Mouse (Mus musculus) midbrain, postnatal 0 days (tissue): ENCODE results near the gene Tmed10. TPM values are rescaled to one million over a fixed set of nuclear protein-coding genes. Genes with fewer than 3 reads are reported as not detected.

Source experiments
- ATAC-seq: fragments of 200-750 bp; cut with Nextera tagmentation; 2 replicates; pipeline ENCODE4 v1.8.0; 2017; ENCODE audit warnings: moderate number of reproducible peaks, mild to moderate bottlenecking, moderate TSS enrichment, moderate library complexity; ENCODE audit not compliant: low FRiP score
- DNase-seq: peaks from one replicate; pipeline ENCODE4 v3.0.0-alpha.2; 2015; ENCODE audit warnings: low spot score
- H3K27ac ChIP-seq: fragments of 300-500 bp; sonication (generic); 2 replicates; pipeline ENCODE4 v1.5.1; 2014; ENCODE audit warnings: low read depth, mild to moderate bottlenecking, low read length, mixed read lengths
- H3K27me3 ChIP-seq: fragments of 300-500 bp; sonication (generic); 2 replicates; pipeline ENCODE4 v1.6.1; 2014; ENCODE audit warnings: low read length, control low read depth, mixed read lengths; ENCODE audit not compliant: insufficient read depth
- H3K36me3 ChIP-seq: fragments of 300-500 bp; sonication (generic); 2 replicates; pipeline ENCODE4 v1.6.1; 2014; ENCODE audit warnings: low read length, control low read depth, mixed read lengths; ENCODE audit not compliant: insufficient read depth
- H3K4me1 ChIP-seq: fragments of 300-500 bp; sonication (generic); 2 replicates; pipeline ENCODE4 v1.6.1; 2014; ENCODE audit warnings: mild to moderate bottlenecking, control low read depth, antibody characterized with exemption, low read length, mixed read lengths; ENCODE audit not compliant: insufficient read depth
- H3K4me2 ChIP-seq: fragments of 300-500 bp; sonication (generic); 2 replicates; pipeline ENCODE4 v1.6.1; 2014; ENCODE audit warnings: low read depth, mild to moderate bottlenecking, low read length, mixed read lengths; ENCODE audit not compliant: poor library complexity, severe bottlenecking
- H3K4me3 ChIP-seq: fragments of 300-500 bp; sonication (generic); 2 replicates; pipeline ENCODE4 v1.5.1; 2014; ENCODE audit warnings: low read depth, mild to moderate bottlenecking, low read length, moderate library complexity
- H3K9ac ChIP-seq: fragments of 300-500 bp; sonication (generic); replicated peaks from 2 replicates; pipeline ENCODE4 v1.6.1; 2014; ENCODE audit warnings: mild to moderate bottlenecking, low read length, moderate library complexity, mixed read lengths; ENCODE audit not compliant: poor library complexity, severe bottlenecking
- H3K9me3 ChIP-seq: fragments of 300-500 bp; sonication (generic); 2 replicates; pipeline ENCODE4 v1.6.1; 2016; ENCODE audit warnings: low read length, control low read depth
- CTCF ChIP-seq: IDR thresholded peaks from 2 replicates; pipeline ENCODE4 v1.5.1; 2016; ENCODE audit warnings: antibody characterized with exemption, mild to moderate bottlenecking
- WGBS: fragments of 180-500 bp; shearing (Covaris S2); extraction: QIAGEN DNeasy Blood & Tissue Kit; methylation state at CpG from one replicate; pipeline ENCODE4 v1.1.7; 2014; 5-methylcytosine and 5-hydroxymethylcytosine counted together
- polyA plus RNA-seq: library from polyadenylated mRNA; unstranded; fragments of >200 nt; fragmentation: Nextera tagmentation; extraction: Ambion mirVana; gene quantifications from 2 replicates; pipeline ENCODE4 v1.2.1, GENCODE M21; 2015
- total RNA-seq: library from RNA; depleted of rRNA; stranded (reverse); fragments of >200 nt; gene quantifications from 2 replicates; pipeline ENCODE4 v1.2.3, GENCODE M21; 2014

Gene Tmed10
- total and polyA plus RNA-seq, 2 experiments from 2014 or later = 68.6 to 186 TPM

GRCm38 (mm10) chr12:85298127-85298834, 76.4 kb downstream of the Tmed10 start:
- no peak for DNase-seq
- Histone ChIP-seq H3K4me3 (no peak overlapping the region), H3K9me3 (peaks cover 6% of the 10 kb centered on the region; the same call in 1 of the 2 replicates), H3K27ac (no peak overlapping the region), H3K27me3 (no peaks in the 10 kb centered on the region), H3K4me2 (no peak overlapping the region), H3K36me3 (peaks cover 16% of the 10 kb centered on the region), H3K4me1 (no peaks in the 10 kb centered on the region), H3K9ac (no peak overlapping the region)
- ATAC-seq = no peak
- TF ChIP-seq CTCF = no peak
- WGBS = 86% methylated on average over 11 of the region's 11 CpGs

DNA sequence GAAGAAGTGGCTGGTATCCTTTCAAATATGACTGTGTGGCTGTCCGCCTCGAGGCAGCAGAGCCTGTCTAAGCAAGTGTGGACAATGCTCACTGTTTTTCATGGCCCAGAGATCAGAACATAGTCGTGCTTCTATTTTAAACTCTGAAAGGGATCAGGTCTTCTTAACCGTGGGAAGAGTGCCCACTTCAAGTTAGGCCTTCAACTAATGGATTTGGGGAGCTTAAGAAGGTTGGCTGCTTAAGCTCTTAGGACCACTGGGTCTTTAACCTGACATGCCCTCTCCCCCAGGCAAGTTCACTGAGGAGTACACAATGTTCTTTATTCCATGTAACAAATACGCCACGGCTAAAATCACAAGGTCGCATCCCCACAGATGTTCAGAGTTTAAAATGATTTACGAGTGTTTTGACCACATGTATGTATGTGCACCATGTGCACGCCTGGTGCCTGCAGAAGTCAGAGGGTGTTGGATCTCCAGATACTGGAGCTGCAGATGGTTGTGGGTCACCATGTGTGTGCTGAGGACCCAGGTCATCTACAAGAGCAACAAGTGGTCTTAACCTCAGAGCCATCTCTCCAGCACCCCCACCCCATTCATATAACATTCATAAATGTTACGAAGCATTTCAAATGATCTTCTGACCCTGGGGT, 77.2 kb downstream of the Tmed10 start:
- peaks cover 6% of the 10 kb centered on the region; the same call in 1 of the 2 replicates for H3K9me3 ChIP-seq
- no peaks in the 10 kb centered on the region for H3K27me3 ChIP-seq
- 72% methylated on average over 10 of the region's 10 CpGs for WGBS
- H3K27ac ChIP-seq = no peak overlapping the region
- H3K4me1 ChIP-seq = no peaks in the 10 kb centered on the region
- H3K36me3 ChIP-seq = peaks cover 14% of the 10 kb centered on the region
- H3K4me2 ChIP-seq = no peak overlapping the region
- H3K4me3 ChIP-seq = no peak overlapping the region
- DNase-seq = no peak
- no peak for TF ChIP-seq CTCF
- ATAC-seq = no peak
- no peak overlapping the region for H3K9ac ChIP-seq

DNA sequence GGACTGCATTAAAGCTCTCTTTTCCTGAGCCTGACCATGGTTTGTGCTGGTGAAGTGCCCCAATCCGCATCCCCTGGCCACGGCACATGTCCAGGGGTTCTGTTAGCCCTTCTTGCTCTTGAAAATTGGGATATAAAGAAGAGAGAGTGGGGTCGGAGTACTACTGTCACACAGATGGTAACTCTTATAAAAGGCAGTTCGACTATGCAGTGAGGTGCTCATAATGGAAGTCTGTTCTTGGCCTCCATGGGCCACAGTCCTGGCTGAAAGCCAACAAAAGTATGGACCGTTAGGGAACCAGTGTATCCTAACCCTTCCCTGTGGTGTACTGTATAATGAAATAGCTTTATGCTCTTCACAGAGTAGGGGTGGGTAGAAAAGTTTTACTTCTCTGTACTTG, 77.7 kb downstream of the Tmed10 start:
- ATAC-seq (no peak), DNase-seq (no peak)
- no peaks in the 10 kb centered on the region for H3K4me1 ChIP-seq
- H3K27me3 ChIP-seq = no peaks in the 10 kb centered on the region
- WGBS = 73% methylated on average over 5 of the region's 5 CpGs
- TF ChIP-seq CTCF = no peak
- H3K27ac ChIP-seq = no peak overlapping the region
- no peak overlapping the region for H3K4me3 ChIP-seq
- H3K9ac ChIP-seq = no peak overlapping the region
- H3K4me2 ChIP-seq = no peak overlapping the region
- H3K9me3 ChIP-seq = peaks cover 6% of the 10 kb centered on the region; the same call in 1 of the 2 replicates
- H3K36me3 ChIP-seq = peaks cover 13% of the 10 kb centered on the region

GRCm38 (mm10) chr12:85295506-85295905, 79.1 kb downstream of the Tmed10 start:
- Histone ChIP-seq H3K4me3 (no peak overlapping the region), H3K27me3 (no peaks in the 10 kb centered on the region), H3K4me2 (no peak overlapping the region), H3K9ac (no peak overlapping the region), H3K27ac (no peak overlapping the region), H3K4me1 (no peaks in the 10 kb centered on the region), H3K36me3 (no peaks in the 10 kb centered on the region), H3K9me3 (peaks cover 6% of the 10 kb centered on the region; the same call in 1 of the 2 replicates)
- TF ChIP-seq CTCF = no peak
- WGBS = 85% methylated on average over 2 of the region's 2 CpGs
- DNase-seq (no peak), ATAC-seq (no peak)

- DNase-seq (no peak), ATAC-seq (no peak)
- Histone ChIP-seq H3K9me3 (peaks cover 6% of the 10 kb centered on the region; the same call in 1 of the 2 replicates), H3K4me2 (no peak overlapping the region), H3K4me3 (no peak overlapping the region), H3K36me3 (no peaks in the 10 kb centered on the region), H3K4me1 (peaks cover 3% of the 10 kb centered on the region; the same call in 1 of the 2 replicates), H3K27ac (no peak overlapping the region), H3K27me3 (no peaks in the 10 kb centered on the region), H3K9ac (no peak overlapping the region)
- no peak for TF ChIP-seq CTCF
These were observed 81.7 kb downstream of the Tmed10 start for GRCm38 (mm10) chr12:85292906-85293305.

DNA sequence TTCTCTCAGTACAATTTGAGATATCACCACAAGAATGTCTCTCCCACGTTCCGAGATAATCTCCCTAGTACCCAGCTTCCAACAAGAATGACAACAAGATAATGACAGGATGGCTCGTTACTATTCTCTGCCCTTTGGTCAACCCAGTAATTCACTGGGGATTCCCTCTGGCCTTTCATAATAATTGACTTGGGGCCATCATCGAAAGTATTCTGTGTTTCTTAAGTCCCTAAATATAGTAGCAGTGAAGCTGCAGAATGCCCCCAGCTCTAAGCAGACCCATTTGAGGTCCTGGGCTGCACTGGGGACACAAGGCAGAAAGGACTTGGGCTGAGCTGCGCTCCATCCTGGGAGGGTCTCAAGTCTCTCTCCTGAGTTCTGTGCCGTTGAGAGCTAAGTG, 82.4 kb downstream of the Tmed10 start:
- Histone ChIP-seq H3K4me1 (peaks cover 3% of the 10 kb centered on the region; the same call in 1 of the 2 replicates), H3K27ac (no peak overlapping the region), H3K4me2 (no peak overlapping the region), H3K4me3 (no peak overlapping the region), H3K9me3 (peaks cover 6% of the 10 kb centered on the region; the same call in 1 of the 2 replicates), H3K36me3 (no peaks in the 10 kb centered on the region), H3K27me3 (no peaks in the 10 kb centered on the region), H3K9ac (no peak overlapping the region)
- DNase-seq (no peak), ATAC-seq (no peak)
- WGBS = 77% methylated on average over 6 of the region's 6 CpGs
- TF ChIP-seq CTCF = no peak
